Mouse (Mus musculus) cerebellum, adult 9-11 months (tissue): ENCODE results near the gene 2610318N02Rik.
A peak's percentile ranks its signal among the peaks of the same experiment; 100 is the strongest.
"Not testable (repeated sequence)": the region's sequence is repeated elsewhere in the genome, so short reads cannot be mapped to it uniquely, and the experiment has no call there.

Experiments
- DNase-seq: peaks from one replicate; pipeline ENCODE4 v3.0.0; 2022

2610318N02Rik gene

DNA sequence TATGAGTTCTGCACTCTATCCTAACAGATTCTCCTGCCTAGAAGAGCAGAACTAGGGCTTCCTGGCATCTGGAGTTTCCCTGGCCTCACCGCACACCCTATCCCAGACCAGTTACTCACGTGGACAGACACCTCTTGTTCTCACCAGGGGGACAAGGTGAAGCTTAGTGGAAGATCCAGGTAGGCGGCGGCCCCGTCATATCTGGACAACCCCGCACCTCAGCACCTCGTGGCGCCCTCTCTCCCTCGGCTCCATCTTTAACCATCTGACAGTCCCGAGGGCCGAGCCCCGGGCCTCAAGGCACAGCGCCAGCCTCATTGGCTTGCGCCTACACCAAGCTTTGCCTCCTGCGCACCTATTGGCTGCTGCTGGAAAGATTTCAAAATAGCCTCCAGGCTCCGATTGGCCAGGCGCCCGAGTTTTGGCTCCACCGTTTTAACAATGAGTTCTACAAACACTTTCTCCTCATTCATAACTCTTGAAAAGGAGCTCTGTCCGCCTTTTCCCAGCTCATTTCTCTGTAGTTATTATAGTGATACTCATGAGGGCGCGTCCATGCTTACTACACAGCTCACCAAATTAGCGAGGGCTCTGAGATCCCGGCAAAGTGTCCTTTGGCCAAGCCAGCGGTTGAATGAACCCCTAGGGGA lies at the start of gene 2610318N02Rik:
2610318N02Rik (minus strand) TSS at position 297 of the 650 bp plus-strand sequence.
- DNase-seq = peak; percentile 65

DNA sequence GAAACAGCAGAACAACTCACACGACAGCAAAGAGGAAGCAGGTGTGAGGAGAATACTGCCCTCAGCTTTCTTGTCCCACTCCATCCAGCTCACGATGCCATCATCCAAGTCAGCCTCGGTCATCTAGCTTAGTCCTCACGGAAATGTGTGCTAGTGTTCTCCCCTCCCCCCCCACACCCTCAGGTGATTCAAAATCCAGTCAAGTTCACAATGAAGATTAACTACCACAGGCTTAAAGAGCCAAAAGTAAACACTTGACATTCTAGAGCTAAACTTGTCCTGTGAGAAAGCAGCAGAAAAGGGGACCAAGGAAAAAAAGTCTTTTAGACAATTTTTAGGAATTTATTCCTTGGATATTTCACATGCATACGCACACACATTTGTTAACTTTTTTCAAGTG lies 43.1 kb upstream of the 2610318N02Rik start:
- DNase-seq = no peak

DNA sequence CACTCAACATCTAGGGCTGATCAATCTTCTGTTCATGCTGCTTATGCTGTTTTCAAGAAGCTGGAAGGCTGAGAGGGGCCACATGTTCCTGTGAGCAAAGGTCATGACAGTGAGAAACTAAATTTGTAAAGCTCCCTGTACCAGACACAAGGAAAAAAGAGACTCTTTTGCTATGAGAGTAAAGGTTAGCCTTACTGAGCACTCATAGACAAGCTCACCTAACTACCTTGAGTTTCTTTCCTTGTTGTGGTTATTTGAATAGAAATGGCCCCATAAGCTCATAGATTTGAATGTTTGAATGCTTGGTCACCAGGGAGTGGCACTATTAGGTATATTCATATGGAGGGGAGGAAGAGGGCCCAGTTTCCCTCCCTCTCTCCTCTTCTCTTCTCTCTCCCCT lies 42.2 kb upstream of the 2610318N02Rik start:
- DNase-seq = no peak

DNA sequence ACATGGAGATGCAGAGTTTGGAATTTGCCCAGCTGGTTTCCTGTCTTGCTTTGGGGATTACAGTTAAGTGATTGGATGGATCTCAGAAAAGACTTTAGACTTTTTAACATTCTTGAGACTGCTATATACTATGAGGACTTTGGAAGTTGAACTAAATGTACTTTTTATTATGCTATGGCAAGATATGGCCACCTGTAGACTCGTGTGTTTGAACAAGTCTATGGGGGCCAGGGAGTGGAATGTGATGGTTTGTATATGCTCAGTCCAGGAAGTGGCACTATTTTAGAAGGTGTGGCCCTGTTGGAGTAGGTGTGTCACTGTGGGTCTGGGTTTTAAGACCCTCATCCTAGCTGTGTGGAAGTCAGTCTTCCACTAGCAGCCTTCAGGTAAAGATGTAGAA lies 40.5 kb upstream of the 2610318N02Rik start:
- DNase-seq = not testable (repeated sequence)

DNA sequence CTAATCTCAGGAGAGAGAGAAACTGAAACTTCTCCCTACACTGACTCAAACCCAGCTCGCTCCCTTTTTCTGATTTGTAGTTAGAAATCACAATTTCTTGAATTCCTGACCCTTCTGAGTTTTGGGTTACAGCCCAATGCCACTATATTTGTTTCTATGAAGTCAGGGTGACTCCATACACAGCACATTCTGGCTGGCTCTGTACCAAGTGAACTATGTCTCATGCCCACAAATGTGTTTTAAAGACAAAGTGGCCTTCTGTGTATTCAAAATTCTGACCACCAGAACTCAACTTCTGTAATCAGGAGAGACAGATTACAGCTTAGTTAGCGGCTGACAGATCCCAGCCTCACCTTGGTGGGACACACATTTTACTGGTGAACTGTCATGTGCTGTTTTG lies 29.4 kb upstream of the 2610318N02Rik start:
- DNase-seq = no peak

DNA sequence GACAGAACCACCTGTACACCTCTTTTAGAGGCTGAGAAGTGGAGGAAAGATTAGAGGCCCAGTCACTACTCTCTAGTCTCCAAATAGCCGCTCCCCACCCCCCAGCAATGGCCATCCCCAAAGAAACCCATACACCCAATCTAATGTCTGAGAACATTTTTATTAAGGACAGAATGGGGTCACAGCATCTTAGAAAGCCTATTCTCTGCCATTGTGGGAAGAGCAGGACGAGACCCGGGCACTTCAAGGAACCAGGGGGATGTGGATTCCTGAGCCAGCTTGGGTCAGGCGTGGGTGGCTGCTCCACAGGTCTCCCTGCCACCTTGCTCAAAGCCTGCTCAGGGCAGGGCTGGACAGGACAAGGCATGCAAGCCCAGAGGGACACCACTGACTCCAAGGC lies 26.9 kb upstream of the 2610318N02Rik start:
- no peak for DNase-seq

DNA sequence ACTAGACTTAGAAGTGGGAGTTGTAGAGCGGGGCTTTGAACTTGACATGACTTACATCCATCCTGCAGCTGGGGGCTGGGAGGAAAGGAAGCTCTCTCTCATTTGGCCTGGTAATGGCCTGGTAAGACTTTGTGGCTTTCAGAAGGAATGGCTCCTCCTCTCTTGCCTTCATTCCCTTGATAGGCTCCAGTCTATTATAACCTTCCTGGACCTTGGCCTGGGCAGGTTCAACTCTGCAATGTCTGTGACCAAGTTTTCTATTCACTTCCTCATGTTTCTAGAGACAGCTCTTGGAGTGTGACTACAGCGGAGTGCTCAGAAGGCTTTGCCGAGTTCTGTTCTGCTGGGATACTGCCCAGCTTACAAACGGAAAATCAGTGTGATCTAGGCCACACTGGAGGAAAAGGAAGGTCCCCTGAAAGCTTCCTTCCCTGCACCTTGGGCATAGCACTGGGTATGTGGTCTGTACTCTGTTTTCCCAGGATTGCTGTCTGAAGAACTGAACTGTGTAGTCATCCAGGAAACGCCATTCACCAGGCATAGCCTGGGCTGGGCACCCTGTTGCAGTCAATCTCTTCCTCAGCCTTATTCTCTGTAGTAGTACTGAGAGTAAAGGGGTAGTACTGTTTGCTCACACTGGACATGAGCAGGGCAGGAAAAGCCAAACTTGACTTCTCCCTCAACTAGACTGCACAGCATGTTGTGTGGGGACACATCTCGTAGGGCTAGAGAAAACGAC lies 25.7 kb upstream of the 2610318N02Rik start:
- DNase-seq = no peak

DNA sequence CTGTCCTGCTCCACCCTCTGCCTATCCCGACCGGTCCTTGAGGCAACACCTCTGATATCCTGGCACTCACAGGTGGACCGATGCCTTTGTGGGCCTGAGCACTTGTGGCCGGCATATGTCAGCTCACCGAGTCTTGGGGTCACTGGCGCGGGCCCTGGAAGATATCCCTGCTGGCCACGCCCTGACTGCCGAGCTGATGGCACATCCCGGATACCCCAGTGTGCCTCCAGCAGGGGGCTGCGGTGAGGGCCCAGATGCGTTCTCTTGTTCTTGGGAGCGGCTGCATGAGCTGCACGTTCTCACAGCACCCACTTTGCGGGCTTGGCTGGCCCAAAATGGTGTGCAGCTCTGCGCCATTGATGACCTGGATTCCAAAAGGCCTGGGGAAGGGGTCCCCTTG lies 23.1 kb upstream of the 2610318N02Rik start:
- peak; percentile 44 for DNase-seq

DNA sequence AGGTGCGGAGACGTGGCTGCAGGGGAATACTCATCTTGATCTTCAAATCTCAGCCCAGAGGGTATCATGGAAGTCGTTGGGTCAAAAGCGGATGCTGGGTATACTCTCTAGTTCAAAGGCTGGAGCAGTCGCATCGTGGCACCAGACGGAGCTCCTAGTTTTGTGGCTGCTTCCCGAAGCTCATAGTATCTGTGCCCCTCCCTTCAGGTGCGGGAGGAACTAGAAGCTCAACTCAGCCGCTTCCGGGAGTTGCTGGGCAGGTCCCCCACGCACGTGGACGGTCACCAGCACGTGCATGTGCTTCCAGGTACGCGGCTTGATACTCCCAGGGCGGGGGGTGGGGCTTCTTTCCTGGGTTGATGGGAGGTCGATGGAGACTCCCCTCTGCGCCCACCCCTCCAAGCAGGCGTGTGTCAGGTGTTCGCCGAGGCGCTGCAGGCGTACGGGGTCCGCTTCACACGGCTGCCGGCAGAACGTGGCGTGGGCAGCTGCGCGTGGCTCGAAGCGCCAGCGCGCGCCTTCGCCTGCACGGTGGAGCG lies 22.5 kb upstream of the 2610318N02Rik start:
- DNase-seq = peak; percentile 39

DNA sequence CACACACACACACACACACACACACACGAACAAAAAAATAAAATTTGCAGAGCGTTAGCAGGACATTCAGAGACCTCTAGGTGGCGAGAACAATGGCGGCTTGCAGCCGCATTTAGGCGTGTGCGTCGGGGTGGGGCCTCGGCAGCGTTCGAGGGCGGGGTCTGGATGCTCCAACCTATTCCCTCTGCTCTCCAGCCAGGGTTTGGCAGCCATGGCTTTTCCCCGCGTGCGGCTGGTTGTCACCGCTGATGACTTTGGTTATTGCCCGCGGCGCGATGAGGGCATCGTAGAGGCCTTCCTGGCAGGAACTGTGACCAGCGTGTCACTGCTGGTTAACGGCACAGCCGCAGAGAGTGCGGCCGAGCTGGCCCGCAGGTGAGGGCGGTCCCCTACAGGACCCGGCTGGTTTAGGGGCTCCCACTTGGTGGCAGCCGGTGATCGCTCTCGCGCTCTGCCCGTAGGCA lies 21.8 kb upstream of the 2610318N02Rik start, which contains the start of gene Ccdc116:
Ccdc116 (minus strand) TSS at position 458 of the 464 bp plus-strand sequence.
- peak; percentile 88 for DNase-seq

DNA sequence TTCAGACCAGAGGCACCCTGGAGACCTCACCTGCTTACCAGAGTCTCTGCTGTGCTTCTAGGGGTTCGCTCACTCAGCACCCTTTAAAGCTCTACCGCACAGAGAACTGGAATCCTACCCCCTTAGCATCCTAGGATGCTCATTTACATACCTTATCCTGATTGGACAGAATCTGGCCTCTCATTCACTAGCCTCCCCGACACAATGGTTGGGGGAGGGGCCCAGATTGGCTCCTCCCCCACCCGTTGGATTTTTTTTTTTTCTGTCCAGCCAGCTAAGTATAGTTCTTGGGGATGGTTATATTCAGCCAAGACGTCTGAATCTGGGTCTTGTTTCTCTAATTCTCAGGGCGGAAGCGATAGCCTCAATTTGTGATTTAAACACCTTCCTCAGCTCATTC lies 19.4 kb upstream of the 2610318N02Rik start, which contains the start of gene Ydjc:
Ydjc (plus strand) TSS at position 283 of the 400 bp plus-strand sequence.
- DNase-seq = no peak

DNA sequence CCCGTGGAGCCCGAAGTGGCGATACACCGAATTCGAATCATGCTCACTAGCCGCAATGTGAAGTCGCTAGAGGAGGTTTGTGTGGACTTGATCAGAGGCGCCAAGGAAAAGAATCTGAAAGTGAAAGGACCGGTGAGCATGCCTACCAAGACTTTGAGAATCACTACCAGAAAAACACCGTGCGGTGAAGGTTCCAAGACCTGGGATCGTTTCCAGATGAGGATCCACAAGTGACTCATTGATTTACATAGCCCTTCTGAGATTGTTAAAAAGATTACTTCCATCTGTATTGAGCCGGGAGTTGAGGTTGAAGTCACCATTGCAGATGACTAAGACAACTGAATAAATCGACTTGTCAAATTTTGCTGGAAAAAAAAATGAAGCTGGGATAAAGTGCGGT lies 12.4 kb upstream of the 2610318N02Rik start:
- no peak for DNase-seq

DNA sequence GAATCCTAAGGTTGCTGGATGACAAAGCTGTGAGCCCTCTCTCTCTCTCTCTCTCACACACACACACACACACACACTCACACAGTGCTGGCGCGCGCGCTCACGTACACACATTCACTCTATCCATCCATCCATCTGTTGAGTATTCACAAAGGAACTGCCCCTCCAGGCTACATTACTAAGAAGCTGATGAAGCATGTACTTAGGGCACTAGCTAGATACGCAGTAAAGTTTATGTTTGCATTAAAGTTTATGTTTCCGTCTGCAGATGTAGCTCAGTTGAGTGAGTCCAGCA lies 7.9 kb upstream of the 2610318N02Rik start:
- DNase-seq = no peak

DNA sequence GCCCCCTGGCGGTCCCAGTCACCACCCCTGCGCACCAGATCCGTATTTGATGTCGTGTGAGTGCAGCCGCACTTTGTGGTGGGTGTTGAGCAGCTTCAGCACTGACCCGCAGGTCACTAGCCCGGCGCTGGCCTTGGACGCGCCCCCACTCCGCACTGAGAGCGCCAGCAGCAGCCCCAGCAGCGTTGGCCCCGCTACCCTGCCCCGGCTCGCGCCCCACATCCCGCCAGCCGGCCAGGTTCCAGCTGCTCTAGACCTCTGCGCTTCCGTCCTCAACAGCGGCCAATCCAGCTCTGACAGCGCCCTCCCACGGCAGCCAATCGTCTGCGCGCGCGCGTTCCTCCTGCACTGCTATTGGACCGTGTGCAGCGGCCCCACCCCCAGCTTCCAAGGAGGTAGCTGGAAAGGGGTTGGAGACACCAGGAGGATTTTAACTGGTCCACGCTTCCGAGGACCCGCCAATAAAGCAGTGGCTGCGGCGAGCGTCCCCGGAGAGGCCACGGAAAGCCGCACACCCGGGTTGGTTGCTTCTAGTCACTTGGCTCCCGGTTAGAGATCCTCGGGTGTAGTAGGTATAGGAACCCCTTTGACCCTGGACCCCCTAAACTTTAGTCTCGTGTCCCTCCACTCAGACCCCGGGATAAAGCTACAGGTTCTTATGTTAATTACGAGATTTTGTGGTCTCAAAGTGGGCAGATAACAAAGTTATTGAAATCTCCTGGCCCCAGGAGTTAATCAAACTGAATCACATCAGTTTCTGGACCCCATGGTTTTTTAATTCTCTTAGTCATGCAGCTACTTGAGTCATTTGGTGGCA lies 7.3 kb upstream of the 2610318N02Rik start, which contains the start of gene Sdf2l1:
Sdf2l1 (minus strand) TSS at position 295 of the 817 bp plus-strand sequence.
- DNase-seq = peak; percentile 97

DNA sequence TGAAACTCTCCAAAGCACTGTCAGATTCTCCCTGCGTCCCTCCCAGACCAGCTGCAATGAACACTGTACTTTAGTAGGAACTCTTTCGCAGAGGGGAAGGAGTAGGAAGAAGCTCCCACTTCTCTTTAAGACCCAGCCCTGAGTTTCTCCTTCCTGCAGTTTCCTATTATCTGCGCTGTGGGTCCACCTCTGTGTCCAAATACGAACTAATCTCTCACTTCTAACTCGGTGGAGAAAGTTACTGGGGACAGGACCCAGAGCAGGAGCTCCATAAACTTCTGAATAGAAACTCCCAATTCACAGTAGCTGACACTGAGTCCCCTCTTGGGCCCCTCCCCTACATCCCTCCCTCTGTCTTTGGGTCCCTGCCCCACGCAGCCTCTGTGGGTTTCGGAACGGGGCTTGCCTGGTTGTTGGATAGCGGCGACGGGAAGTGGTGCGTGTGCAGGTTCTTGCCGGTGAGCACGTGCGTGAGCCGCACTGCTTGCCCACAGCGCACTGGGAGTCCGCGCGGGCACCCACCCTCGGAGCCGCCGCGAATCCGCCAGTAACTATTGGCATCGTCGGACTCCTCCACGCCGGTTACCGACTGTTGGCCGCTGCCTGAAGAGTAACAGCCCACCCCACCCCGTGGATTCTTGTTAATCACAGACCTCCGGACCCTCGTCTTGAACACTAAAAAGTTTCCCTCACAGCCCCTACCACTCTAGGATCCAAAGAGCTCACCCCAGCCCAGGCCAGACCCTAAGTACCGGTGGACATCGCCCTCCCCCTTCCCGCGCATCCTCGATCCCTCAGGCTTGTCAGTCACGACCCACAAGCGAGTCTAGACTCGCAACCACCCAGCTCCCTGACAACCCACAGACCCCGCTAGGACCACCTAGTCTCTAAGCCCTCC lies 6.5 kb upstream of the 2610318N02Rik start:
- peak; percentile 53 for DNase-seq

DNA sequence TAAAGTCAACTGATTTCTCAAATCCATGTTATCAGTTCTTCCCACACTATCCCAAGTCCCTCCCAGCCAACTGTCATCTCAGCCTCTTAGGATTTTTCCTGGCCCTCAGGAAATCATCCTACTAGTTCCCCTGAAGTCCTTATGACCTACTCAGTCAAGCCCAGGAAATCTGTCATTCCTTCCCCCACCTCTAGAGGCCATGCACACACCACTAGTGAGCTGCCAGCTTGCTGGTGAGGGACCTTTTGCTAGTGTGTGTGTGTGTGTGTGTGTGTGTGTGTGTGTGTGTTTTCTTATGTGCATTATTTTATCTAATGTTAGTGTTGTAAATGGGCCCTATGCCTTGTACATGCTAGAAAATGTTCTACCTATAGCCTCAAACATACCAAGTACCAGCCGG lies 2.3 kb upstream of the 2610318N02Rik start:
- DNase-seq = no peak

DNA sequence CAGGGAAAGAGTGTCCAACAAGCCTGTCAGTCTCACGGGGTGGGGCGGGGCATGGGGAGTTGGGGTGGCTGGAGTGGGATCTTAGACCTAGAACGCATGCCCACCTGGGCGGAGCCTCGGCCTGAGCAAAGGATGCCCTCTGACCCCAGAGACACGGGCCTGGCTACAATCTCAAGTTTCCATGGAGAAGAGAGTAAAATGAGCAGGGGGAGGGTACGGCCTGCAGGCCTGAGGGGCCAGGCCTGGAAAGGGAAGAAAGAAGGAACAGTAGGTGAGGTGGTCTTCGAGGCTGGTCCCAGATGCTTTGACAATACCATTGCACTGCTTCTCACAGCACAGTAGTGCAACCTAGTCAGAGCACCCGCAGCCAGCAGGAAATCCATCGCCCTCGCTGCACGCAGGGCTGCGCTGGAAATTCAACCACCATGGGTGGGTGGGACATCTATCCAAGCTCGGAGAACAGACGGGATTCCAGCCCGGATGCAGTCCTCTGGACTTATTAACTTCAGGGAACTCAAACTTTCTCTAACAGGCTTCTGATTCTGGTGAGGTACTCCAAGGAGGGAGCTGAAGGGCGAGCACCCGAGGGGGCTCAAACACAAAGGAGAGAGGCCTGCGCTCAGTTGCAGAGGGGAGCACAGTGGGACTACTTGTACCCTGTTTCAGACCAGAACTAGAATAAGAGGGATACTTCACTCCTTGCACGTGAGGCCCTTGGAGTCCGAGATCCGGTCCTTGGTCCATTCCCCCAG lies 672 bp downstream of the 2610318N02Rik start:
- no peak for DNase-seq

DNA sequence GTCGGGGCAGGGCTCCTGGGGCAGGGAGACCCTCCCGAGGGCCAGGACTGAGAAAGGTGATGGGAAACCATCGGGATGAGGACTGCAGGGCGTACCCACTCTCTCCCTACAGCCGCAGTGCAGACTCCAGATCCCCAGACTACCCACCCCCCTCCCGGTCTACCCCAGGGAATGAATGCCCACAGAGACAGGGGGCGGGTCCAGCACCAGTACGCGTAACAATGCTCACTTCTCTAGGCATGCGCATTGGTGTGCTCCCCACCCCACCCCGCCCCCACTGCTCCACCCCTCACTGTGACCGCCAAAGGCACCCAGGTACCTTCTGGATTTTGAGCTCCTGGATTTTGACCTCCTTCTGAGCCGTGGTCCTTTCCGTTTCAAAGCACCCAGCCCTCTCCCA lies 3.4 kb downstream of the 2610318N02Rik start:
- no peak for DNase-seq

DNA sequence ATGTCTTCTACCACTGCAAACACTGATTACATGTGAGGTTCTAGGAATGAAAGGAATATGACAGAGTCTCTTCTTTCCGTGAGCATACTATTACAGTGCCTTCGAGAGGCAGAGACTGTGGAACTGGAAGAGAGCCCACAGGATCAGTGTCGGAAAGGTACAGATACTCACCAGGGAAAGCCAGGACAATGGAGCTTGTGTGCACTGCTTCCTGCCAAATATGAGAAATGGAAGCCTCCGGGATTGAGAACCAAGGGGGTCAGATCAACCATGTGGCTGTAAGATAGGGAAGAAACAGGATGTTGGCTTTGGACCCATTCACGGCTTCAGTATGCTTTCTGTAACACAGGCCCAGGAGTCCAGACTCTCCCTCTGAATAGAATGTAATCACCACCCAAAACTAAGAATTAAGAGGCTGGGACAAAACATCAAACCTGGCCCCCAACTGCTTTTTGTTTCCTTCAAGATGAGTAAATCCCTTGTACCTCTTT lies 7.6 kb downstream of the 2610318N02Rik start:
- DNase-seq = no peak

DNA sequence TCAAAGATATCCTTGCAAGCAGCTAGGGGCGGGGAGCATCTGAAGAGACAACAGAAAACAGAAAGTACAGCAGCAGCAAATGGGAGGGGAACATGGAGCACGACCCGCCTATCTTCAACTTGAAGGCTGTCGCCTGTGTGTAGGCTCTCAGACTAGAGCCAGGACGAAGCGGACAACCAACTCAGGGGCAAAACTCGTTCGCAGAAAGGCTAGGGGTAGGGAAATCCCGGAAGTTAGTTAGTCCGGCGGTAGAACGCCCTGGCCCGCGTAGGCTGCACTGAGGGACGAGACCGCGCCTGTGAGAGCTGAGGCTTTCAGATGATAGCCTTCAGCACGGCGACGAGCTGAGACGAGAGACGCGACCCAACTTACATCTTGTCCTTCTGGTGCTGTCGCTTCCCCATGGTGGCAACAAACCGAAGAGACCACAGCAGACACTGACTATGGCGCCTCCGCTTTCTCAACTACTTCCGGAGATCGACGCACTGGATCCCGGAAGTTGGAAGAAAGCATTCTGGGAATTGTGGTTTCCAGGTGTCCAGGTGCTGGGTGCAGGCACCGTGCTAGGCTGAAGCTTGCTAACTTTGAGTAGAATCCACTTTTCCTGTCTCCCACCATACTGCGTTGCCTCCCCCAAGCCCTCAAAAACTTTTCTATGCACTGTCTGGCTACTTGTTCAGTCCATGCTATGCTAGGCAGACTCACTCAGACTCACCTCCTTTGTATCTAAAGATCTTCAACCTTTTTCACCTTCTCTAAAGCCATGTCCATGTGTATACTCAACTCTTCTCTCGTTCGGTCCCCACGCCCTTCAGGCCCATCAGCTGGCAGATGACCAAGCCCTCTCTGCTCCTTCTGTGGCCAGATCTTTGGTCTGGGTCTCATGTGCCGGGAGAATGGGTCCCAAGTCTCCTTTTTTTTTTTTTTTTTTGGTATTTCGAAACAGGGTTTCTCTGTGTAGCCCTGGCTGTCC lies 13.9 kb downstream of the 2610318N02Rik start, which contains the start of gene Ppil2:
Ppil2 (minus strand) TSS at position 487 of the 973 bp plus-strand sequence.
- DNase-seq = peak; percentile 78
